Mouse (Mus musculus) midbrain, embryonic 15.5 days (tissue): ENCODE data around the gene Jade1. TPM values are rescaled to one million over a fixed set of nuclear protein-coding genes. Genes with fewer than 3 reads are reported as not detected.

Experiments
- ATAC-seq: fragments of 200-750 bp; cut with Nextera tagmentation; replicated peaks from 2 replicates; pipeline ENCODE4 v1.8.0; 2017; ENCODE audit warnings: moderate TSS enrichment
- H3K27ac ChIP-seq: fragments of 300-500 bp; sonication (generic); 2 replicates; pipeline ENCODE4 v1.5.1; 2015; ENCODE audit warnings: mild to moderate bottlenecking, inconsistent platforms
- H3K27me3 ChIP-seq: fragments of 300-500 bp; sonication (generic); replicated peaks from 2 replicates; pipeline ENCODE4 v1.6.1; 2015; ENCODE audit warnings: inconsistent platforms
- H3K36me3 ChIP-seq: fragments of 300-500 bp; sonication (generic); replicated peaks from 2 replicates; pipeline ENCODE4 v1.6.1; 2015; ENCODE audit warnings: inconsistent platforms
- H3K4me1 ChIP-seq: fragments of 300-500 bp; sonication (generic); 2 replicates; pipeline ENCODE4 v1.6.1; 2015; ENCODE audit warnings: inconsistent platforms
- H3K4me2 ChIP-seq: fragments of 300-500 bp; sonication (generic); 2 replicates; pipeline ENCODE4 v1.6.1; 2015; ENCODE audit warnings: inconsistent platforms, mild to moderate bottlenecking, moderate library complexity
- H3K4me3 ChIP-seq: fragments of 300-500 bp; sonication (generic); 2 replicates; pipeline ENCODE4 v1.5.1; 2015; ENCODE audit warnings: mild to moderate bottlenecking, inconsistent platforms
- H3K9ac ChIP-seq: fragments of 300-500 bp; sonication (generic); 2 replicates; pipeline ENCODE4 v1.6.1; 2015; ENCODE audit warnings: mild to moderate bottlenecking, inconsistent platforms
- H3K9me3 ChIP-seq: fragments of 300-500 bp; sonication (generic); 2 replicates; pipeline ENCODE4 v1.6.1; 2016; ENCODE audit warnings: inconsistent platforms
- WGBS: fragments of 180-500 bp; shearing (Covaris S2); methylation state at CpG from one replicate; pipeline ENCODE4 v1.1.7; 2015; ENCODE audit warnings: mixed read lengths; 5-methylcytosine and 5-hydroxymethylcytosine counted together
- polyA plus RNA-seq: library from polyadenylated mRNA; unstranded; fragments of >200 nt; fragmentation: Nextera tagmentation; extraction: Ambion mirVana; gene quantifications from 2 replicates; pipeline ENCODE4 v1.2.1, GENCODE M21; 2015

Jade1 gene
- polyA plus RNA-seq, 1 experiment from 2014 or later: 14.0 TPM

GRCm38 (mm10) chr3:41572131-41572530 is 16.6 kb downstream of the Jade1 start:
- H3K9me3 ChIP-seq: no peaks in the 10 kb centered on the region
- H3K9ac ChIP-seq: no peak overlapping the region
- H3K4me3 ChIP-seq: no peak overlapping the region
- no peaks in the 10 kb centered on the region for H3K36me3 ChIP-seq
- H3K27me3 ChIP-seq: no peaks in the 10 kb centered on the region
- H3K4me1 ChIP-seq: no peaks in the 10 kb centered on the region
- no peak overlapping the region for H3K27ac ChIP-seq
- no peak for ATAC-seq
- 68% methylated on average over 4 of the region's 4 CpGs for WGBS
- no peak overlapping the region for H3K4me2 ChIP-seq

- no peaks in the 10 kb centered on the region for H3K27me3 ChIP-seq
- no peak overlapping the region for H3K4me2 ChIP-seq
- no peak for ATAC-seq
- 91% methylated on average over 11 of the region's 11 CpGs for WGBS
- H3K36me3 ChIP-seq: no peaks in the 10 kb centered on the region
- no peak overlapping the region for H3K4me3 ChIP-seq
- H3K9me3 ChIP-seq: no peaks in the 10 kb centered on the region
- no peaks in the 10 kb centered on the region for H3K4me1 ChIP-seq
- no peak overlapping the region for H3K27ac ChIP-seq
- H3K9ac ChIP-seq: no peak overlapping the region
Measured at GRCm38 (mm10) chr3:41572968-41573367, 17.4 kb downstream of the Jade1 start.

GRCm38 (mm10) chr3:41574208-41574607 is 18.7 kb downstream of the Jade1 start:
- no peak overlapping the region for H3K27ac ChIP-seq
- no peak overlapping the region for H3K4me3 ChIP-seq
- H3K4me2 ChIP-seq: no peak overlapping the region
- H3K9ac ChIP-seq: no peak overlapping the region
- H3K9me3 ChIP-seq: no peaks in the 10 kb centered on the region
- no peaks in the 10 kb centered on the region for H3K36me3 ChIP-seq
- ATAC-seq: no peak
- 83% methylated on average over 8 of the region's 8 CpGs for WGBS
- no peaks in the 10 kb centered on the region for H3K27me3 ChIP-seq
- 0 out of 2 replicates have a peak, but pooled peaks cover 2% of the 10 kb centered on the region for H3K4me1 ChIP-seq

- Histone ChIP-seq H3K27me3 (no peaks in the 10 kb centered on the region), H3K4me1 (0 out of 2 replicates have a peak, but pooled peaks cover 2% of the 10 kb centered on the region), H3K9ac (no peak overlapping the region), H3K9me3 (no peaks in the 10 kb centered on the region), H3K4me3 (no peak overlapping the region), H3K27ac (no peak overlapping the region), H3K36me3 (no peaks in the 10 kb centered on the region), H3K4me2 (no peak overlapping the region)
- ATAC-seq: no peak
- 77% methylated on average over 7 of the region's 7 CpGs for WGBS
Measured at GRCm38 (mm10) chr3:41574720-41575435, 19.3 kb downstream of the Jade1 start.

- peaks cover 10% of the 10 kb centered on the region for H3K4me1 ChIP-seq
- H3K36me3 ChIP-seq: no peaks in the 10 kb centered on the region
- no peak overlapping the region for H3K27ac ChIP-seq
- H3K4me3 ChIP-seq: no peak overlapping the region
- H3K9me3 ChIP-seq: no peaks in the 10 kb centered on the region
- H3K4me2 ChIP-seq: no peak overlapping the region
- WGBS: 79% methylated on average over 5 of the region's 5 CpGs
- no peak for ATAC-seq
- no peak overlapping the region for H3K9ac ChIP-seq
- H3K27me3 ChIP-seq: no peaks in the 10 kb centered on the region
Measured at GRCm38 (mm10) chr3:41575971-41576370, 20.4 kb downstream of the Jade1 start.

- H3K27me3 ChIP-seq: no peaks in the 10 kb centered on the region
- H3K4me2 ChIP-seq: no peak overlapping the region
- H3K9me3 ChIP-seq: no peaks in the 10 kb centered on the region
- H3K4me3 ChIP-seq: no peak overlapping the region
- no peak overlapping the region for H3K9ac ChIP-seq
- H3K4me1 ChIP-seq: peaks cover 22% of the 10 kb centered on the region
- ATAC-seq: no peak
- H3K36me3 ChIP-seq: no peaks in the 10 kb centered on the region
- H3K27ac ChIP-seq: no peak overlapping the region
- 54% methylated on average over 2 of the region's 2 CpGs for WGBS
Measured at GRCm38 (mm10) chr3:41577240-41577639, 21.7 kb downstream of the Jade1 start.

GRCm38 (mm10) chr3:41579873-41580272 is 24.3 kb downstream of the Jade1 start:
- H3K9me3 ChIP-seq: no peaks in the 10 kb centered on the region
- 37% methylated on average over 4 of the region's 4 CpGs for WGBS

GRCm38 (mm10) chr3:41580401-41581323 is 25.1 kb downstream of the Jade1 start:
- no peak overlapping the region for H3K4me3 ChIP-seq
- WGBS: 32% methylated on average over 14 of the region's 14 CpGs
- H3K27me3 ChIP-seq: no peaks in the 10 kb centered on the region
- peak overlapping the region; percentile 27; the same call in 1 of the 2 replicates for H3K4me2 ChIP-seq
- no peaks in the 10 kb centered on the region for H3K9me3 ChIP-seq
- ATAC-seq: peak; percentile 63
- peak overlapping the region; percentile 53 for H3K27ac ChIP-seq
- peaks cover 22% of the 10 kb centered on the region for H3K4me1 ChIP-seq
- H3K9ac ChIP-seq: 0 out of 2 replicates have a peak overlapping the region, but pooled peaks have one; percentile 3
- H3K36me3 ChIP-seq: no peaks in the 10 kb centered on the region

More at GRCm38 (mm10) chr3:41579873-41580272, 24.3 kb downstream of the Jade1 start:
- ATAC-seq: no peak
- Histone ChIP-seq H3K36me3 (no peaks in the 10 kb centered on the region), H3K27ac (no peak overlapping the region), H3K4me3 (no peak overlapping the region), H3K9ac (no peak overlapping the region), H3K4me2 (no peak overlapping the region), H3K4me1 (peaks cover 22% of the 10 kb centered on the region), H3K27me3 (no peaks in the 10 kb centered on the region)

GRCm38 (mm10) chr3:41581436-41581835 is 25.9 kb downstream of the Jade1 start:
- 41% methylated on average over 8 of the region's 8 CpGs for WGBS

GRCm38 (mm10) chr3:41582256-41582655 is 26.7 kb downstream of the Jade1 start:
- Histone ChIP-seq H3K9me3 (no peaks in the 10 kb centered on the region), H3K9ac (no peak overlapping the region), H3K36me3 (no peaks in the 10 kb centered on the region), H3K4me3 (no peak overlapping the region), H3K27me3 (no peaks in the 10 kb centered on the region), H3K4me2 (no peak overlapping the region), H3K4me1 (peaks cover 22% of the 10 kb centered on the region), H3K27ac (no peak overlapping the region)
- 80% methylated on average over 7 of the region's 7 CpGs for WGBS
- ATAC-seq: no peak

More at GRCm38 (mm10) chr3:41581436-41581835, 25.9 kb downstream of the Jade1 start:
- H3K27me3 ChIP-seq: no peaks in the 10 kb centered on the region
- H3K4me2 ChIP-seq: no peak overlapping the region; the same call in 1 of the 2 replicates
- no peak for ATAC-seq
- no peaks in the 10 kb centered on the region for H3K9me3 ChIP-seq
- no peak overlapping the region for H3K4me3 ChIP-seq
- no peaks in the 10 kb centered on the region for H3K36me3 ChIP-seq
- H3K4me1 ChIP-seq: peaks cover 22% of the 10 kb centered on the region
- H3K9ac ChIP-seq: 0 out of 2 replicates have a peak overlapping the region, but pooled peaks have one; percentile 3
- peak overlapping the region; percentile 53 for H3K27ac ChIP-seq

- Histone ChIP-seq H3K4me1 (peaks cover 22% of the 10 kb centered on the region), H3K4me3 (no peak overlapping the region), H3K36me3 (no peaks in the 10 kb centered on the region), H3K9ac (no peak overlapping the region), H3K9me3 (no peaks in the 10 kb centered on the region), H3K4me2 (no peak overlapping the region), H3K27me3 (no peaks in the 10 kb centered on the region), H3K27ac (no peak overlapping the region)
- WGBS: 86% methylated on average over 14 of the region's 14 CpGs
- no peak for ATAC-seq
Measured at GRCm38 (mm10) chr3:41583092-41583491, 27.6 kb downstream of the Jade1 start.

- Histone ChIP-seq H3K4me3 (no peak overlapping the region), H3K27me3 (no peaks in the 10 kb centered on the region), H3K9ac (no peak overlapping the region), H3K4me1 (peaks cover 19% of the 10 kb centered on the region), H3K36me3 (no peaks in the 10 kb centered on the region), H3K4me2 (no peak overlapping the region), H3K27ac (no peak overlapping the region), H3K9me3 (no peaks in the 10 kb centered on the region)
- WGBS: 61% methylated on average over 4 of the region's 4 CpGs
- ATAC-seq: no peak
Measured at GRCm38 (mm10) chr3:41583621-41584020, 28.1 kb downstream of the Jade1 start.
